9 mouse cellular contexts compared by ENCODE assay signal in the genomic region with DNA sequence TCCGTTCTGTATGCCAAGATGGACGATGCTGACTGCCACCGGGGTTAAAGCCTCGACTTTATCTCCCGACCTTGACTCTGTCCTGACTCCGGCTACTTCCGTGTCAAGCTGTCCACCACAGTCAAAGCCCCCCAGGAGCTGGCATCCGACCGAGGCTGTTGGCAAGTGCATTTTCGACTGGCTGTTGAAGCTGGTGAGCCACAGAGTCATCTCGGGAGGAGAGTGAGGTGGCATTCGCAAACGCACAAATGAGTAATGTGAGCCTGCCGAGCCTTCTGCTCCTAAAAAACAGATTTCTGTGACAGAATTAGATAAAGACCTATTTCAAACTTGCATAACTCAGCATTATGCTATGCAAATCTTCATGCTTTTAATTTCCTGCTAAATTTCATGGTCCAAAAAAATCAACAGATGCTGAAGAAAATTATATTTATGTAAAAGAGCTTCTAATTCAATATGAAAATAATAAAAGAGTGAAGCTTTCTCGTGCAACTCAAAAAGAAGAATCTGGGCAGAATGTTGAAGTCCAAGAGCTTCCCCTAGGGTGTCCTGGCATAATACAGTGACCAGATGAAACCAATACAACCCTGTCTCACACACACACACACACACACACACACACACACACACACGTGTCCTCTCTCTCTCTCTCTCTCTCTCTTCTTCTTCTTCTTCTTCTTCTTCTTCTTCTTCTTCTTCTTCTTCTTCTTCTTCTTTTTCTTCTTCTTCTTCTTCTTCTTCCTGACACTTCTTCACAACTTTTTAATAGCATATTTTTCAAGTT.
DNase-seq lines count a peak whose midpoint lies in the region; TF ChIP-seq lines count a peak whose summit lies in the region.
"Had no signal": no experiment of that assay in that cellular context is flagged by ENCODE, and none has a peak within 500 bp of the region (broad histone marks: within the 10 kb centered on the region; RNA-seq: fewer than 3 reads in every experiment).

No protein-coding gene starts in this region.

- no peak for TF ChIP-seq RAD21 in MEL (IDR thresholded peaks at IDR 0.05; ENCODE audit: low read depth, low read length)

- H3K9ac ChIP-seq in MEL (ENCODE audit: control insufficient read depth, low read depth, low read length, poor library complexity, severe bottlenecking) = no peak overlapping the region
- H3K9ac ChIP-seq: limb, embryonic 13.5 days had no signal

- no peak overlapping the region for H3K4me3 ChIP-seq in MEL (ENCODE audit: control insufficient read depth in 1 of 2, insufficient read depth in 1 of 2, low read depth in 2 of 2, low read length in 2 of 2)
- H3K4me3 ChIP-seq: limb, embryonic 13.5 days had no signal

- no peaks in the 10 kb centered on the region; the same call in 1 of the 2 replicates for H3K79me2 ChIP-seq in MEL (ENCODE audit: control insufficient read depth, insufficient read depth, low read length, poor library complexity)

- no peaks in the 10 kb centered on the region for H3K9me3 ChIP-seq in MEL (replicated peaks; ENCODE audit: insufficient read depth, low read length)
- H3K9me3 ChIP-seq: limb, embryonic 13.5 days had no signal

- peak overlapping the region; percentile 2; the same call in 1 of the 2 replicates for H3K27ac ChIP-seq in MEL (ENCODE audit: control insufficient read depth, low read depth, low read length)
- H3K27ac ChIP-seq: limb, embryonic 13.5 days had no signal

- H3K27me3 ChIP-seq in MEL (ENCODE audit: control insufficient read depth in 1 of 2, insufficient read depth in 2 of 2, low read length in 2 of 2) = no peaks in the 10 kb centered on the region
- H3K27me3 ChIP-seq: limb, embryonic 13.5 days had no signal

- peaks cover 14 to 45% of the 10 kb centered on the region in 2 experiments for H3K4me1 ChIP-seq in MEL (ENCODE audit: control insufficient read depth in 1 of 2, insufficient read depth in 2 of 2, low read length in 2 of 2)

- no peak for TF ChIP-seq CTCF in MEL (IDR thresholded peaks at IDR 0.05 in 2 of 3, conservative IDR thresholded peaks at IDR 0.05 in 1 of 3; ENCODE audit: control insufficient read depth in 1 of 3, insufficient read depth in 1 of 3, low read depth in 2 of 3, low read length in 3 of 3, poor library complexity in 1 of 3, severe bottlenecking in 1 of 3)

- intact Hi-C loops in gastrocnemius, postnatal 36 days (cut with DNase I) = no loop called here

- no peak for TF ChIP-seq EP300 in MEL (IDR thresholded peaks at IDR 0.05; ENCODE audit: low read depth in 1 of 2, low read length in 2 of 2)

- H3K36me3 ChIP-seq in MEL (ENCODE audit: control insufficient read depth in 1 of 2, insufficient read depth in 2 of 2, low read length in 2 of 2) = peaks cover 0 to 47% of the 10 kb centered on the region in 2 experiments; a peak in 2 of 4 replicates
- H3K36me3 ChIP-seq: limb, embryonic 13.5 days had no signal

- no peak for TF ChIP-seq POLR2A in MEL (IDR thresholded peaks at IDR 0.05; ENCODE audit: control insufficient read depth in 1 of 2, insufficient read depth in 1 of 2, low read depth in 1 of 2, low read length in 2 of 2, poor library complexity in 1 of 2)

- peak; percentile 21 for DNase-seq in gastrocnemius, postnatal 10 days
- DNase-seq in gastrocnemius, postnatal 36 days = no peak
- DNase-seq in MEL (ENCODE audit: low read depth, low spot score) = peak; percentile 24
- DNase-seq in cerebellum, postnatal 14 days = peak; percentile 98 to 99
- DNase-seq in left cerebral cortex, adult 8-10 months (ENCODE audit: low spot score in 2 of 2) = peak; percentile 29 to 66
- DNase-seq in neural tube, embryonic 10.5 days (ENCODE audit: extremely low spot score, low spot score) = no peak
- no peak for DNase-seq in embryo, embryonic 11 days
- DNase-seq in thymus, postnatal 4 days = no peak

TF ChIP-seq in MEL, 35 proteins besides CTCF, POLR2A, EP300 and RAD21:
- TF ChIP-seq JUND (IDR thresholded peaks at IDR 0.05; ENCODE audit: low read depth, low read length) = no peak
- TF ChIP-seq SMC3 (IDR thresholded peaks at IDR 0.05; ENCODE audit: low read depth, low read length) = no peak
- TF ChIP-seq CHD2 (IDR thresholded peaks at IDR 0.05; ENCODE audit: low read length) = no peak
- TF ChIP-seq HCFC1 (IDR thresholded peaks at IDR 0.05; ENCODE audit: low read depth, low read length) = no peak
- no peak for TF ChIP-seq POLR2AphosphoS5 (IDR thresholded peaks at IDR 0.05; ENCODE audit: borderline replicate concordance, low read depth, low read length)
- TF ChIP-seq MEF2A (IDR thresholded peaks at IDR 0.05; ENCODE audit: extremely low read depth, insufficient replicate concordance, low read depth, low read length, poor library complexity, severe bottlenecking) = no peak
- TF ChIP-seq TBP (IDR thresholded peaks at IDR 0.05; ENCODE audit: low read depth, low read length) = no peak
- TF ChIP-seq ETS1 (IDR thresholded peaks at IDR 0.05; ENCODE audit: low read depth, low read length) = no peak
- no peak for TF ChIP-seq USF1 (IDR thresholded peaks at IDR 0.05; ENCODE audit: low read depth, low read length)
- TF ChIP-seq MAZ (IDR thresholded peaks at IDR 0.05; ENCODE audit: low read depth, low read length) = no peak
- no peak for TF ChIP-seq TCF12 (IDR thresholded peaks at IDR 0.05; ENCODE audit: low read depth, low read length)
- no peak for TF ChIP-seq ZKSCAN1 (IDR thresholded peaks at IDR 0.05; ENCODE audit: low read depth, low read length)
- TF ChIP-seq ZMIZ1 (IDR thresholded peaks at IDR 0.05; ENCODE audit: low read depth, low read length) = no peak
- no peak for TF ChIP-seq POLR2AphosphoS2 (IDR thresholded peaks at IDR 0.05; ENCODE audit: low read length)
- no peak for TF ChIP-seq NRF1 (IDR thresholded peaks at IDR 0.05; ENCODE audit: insufficient read depth, low read depth, low read length, poor library complexity, severe bottlenecking)
- no peak for TF ChIP-seq BHLHE40 (IDR thresholded peaks at IDR 0.05; ENCODE audit: borderline replicate concordance, low read depth, low read length)
- no peak for TF ChIP-seq KAT2A (conservative IDR thresholded peaks at IDR 0.05; ENCODE audit: low read depth, low read length)
- no peak for TF ChIP-seq CHD1 (IDR thresholded peaks at IDR 0.05; ENCODE audit: low read depth, low read length)
- no peak for TF ChIP-seq TAL1 (IDR thresholded peaks at IDR 0.05; ENCODE audit: low read length)
- no peak for TF ChIP-seq USF2 (IDR thresholded peaks at IDR 0.05; ENCODE audit: borderline replicate concordance in 1 of 2, insufficient read depth in 1 of 2, low read depth in 1 of 2, low read length in 2 of 2)

Comparison
In these comparisons a context has a peak if more than half of its experiments do, and no peak if none do; other contexts are left out.
1. DNase-seq: peak in gastrocnemius, postnatal 10 days (single experiment), MEL (single experiment), cerebellum, postnatal 14 days (2 of 2) and left cerebral cortex, adult 8-10 months (2 of 2); none in gastrocnemius, postnatal 36 days (0 of 2), neural tube, embryonic 10.5 days (single experiment), embryo, embryonic 11 days (single experiment) and thymus, postnatal 4 days (single experiment).